Mouse (Mus musculus): ENCODE results near the gene Pitpnm3.

DNA sequence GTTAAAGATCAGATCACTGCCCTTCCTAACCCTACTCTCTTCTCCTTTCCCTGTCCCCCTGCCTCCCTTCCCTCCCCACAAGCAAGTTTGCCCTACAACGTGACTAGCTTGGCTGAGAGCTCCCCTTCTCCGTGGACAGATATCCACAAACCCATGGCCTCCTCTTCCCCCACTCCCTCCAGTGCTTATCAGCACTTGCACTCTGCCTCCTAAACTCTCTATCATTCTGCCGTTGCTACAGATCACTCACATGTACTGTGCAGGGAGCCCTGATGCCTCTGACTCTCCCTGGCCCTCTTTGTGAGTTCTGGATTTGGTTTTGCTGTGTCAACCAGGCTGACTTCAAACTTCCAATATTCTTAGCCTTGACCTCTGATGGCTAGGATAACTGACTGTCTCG, 114.6 kb downstream of the Pitpnm3 start:
- TF ChIP-seq CTCF (IDR thresholded peaks at IDR 0.05), result no peak
- no peak for TF ChIP-seq EP300 (IDR thresholded peaks at IDR 0.05)

Measured in lung, postnatal 0 days (tissue).